Mouse (Mus musculus) megakaryocyte progenitor cell, adult 5-6 weeks (primary cell): ENCODE results near the gene Apoa4. TPM values are rescaled to one million over a fixed set of nuclear protein-coding genes. Genes with fewer than 3 reads are reported as not detected.
A peak's percentile ranks its signal among the peaks of the same experiment; 100 is the strongest.

Source experiments
- ATAC-seq: replicated peaks from 2 replicates; pipeline ENCODE4 v1.8.0; 2016; ENCODE audit warnings: mild to moderate bottlenecking, moderate TSS enrichment, inconsistent platforms; ENCODE audit not compliant: poor library complexity
- total RNA-seq, 2 experiments: library from RNA; stranded (forward) in 1 of 2; stranded (reverse) in 1 of 2; fragments of 157-497, 149-512 nt in 1 of 2; fragments of 200-1000 nt in 1 of 2; gene quantifications; 2 replicates each; pipeline versions ENCODE4 v1.2.3 to v1.2.4; 2015 to 2017

The Apoa4 gene
- total RNA-seq, 2 experiments from 2014 or later = not detected

DNA sequence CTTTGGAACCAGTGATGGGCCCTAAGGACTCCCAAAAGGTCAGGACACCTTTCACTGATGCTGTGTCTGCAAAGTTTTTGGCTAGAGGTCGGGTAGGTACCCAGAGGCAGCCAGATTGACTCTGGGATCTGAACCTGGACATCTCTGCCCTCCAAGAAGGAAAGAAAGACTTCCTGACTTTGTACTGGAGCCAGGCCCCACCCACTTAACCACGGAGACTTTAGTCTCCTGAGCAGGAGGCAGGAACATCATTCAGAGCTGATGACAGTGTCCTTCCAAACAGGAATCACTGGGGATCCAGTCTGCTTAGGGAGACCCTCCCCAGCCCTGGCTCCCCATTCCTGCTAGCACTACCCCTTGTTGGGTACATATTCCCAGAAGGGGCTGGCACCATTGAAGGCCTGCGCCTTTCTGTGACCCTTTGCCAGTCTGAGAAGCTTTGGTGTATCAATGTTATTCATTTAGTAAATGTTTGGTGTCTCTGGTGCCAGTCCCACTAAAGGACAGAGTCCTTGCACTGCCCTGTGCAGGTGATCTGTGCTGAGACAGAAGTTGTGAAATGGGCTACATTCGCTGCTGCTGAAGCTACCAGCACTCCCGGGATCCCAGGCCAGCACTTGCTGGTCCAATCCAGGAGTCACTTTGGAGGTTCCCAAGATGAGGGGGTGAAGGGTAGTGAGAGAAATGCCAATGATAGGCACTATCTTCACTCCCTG lies 15.4 kb upstream of the Apoa4 start:
- no peak for ATAC-seq

GRCm38 (mm10) chr9:46227064-46227614 lies 13.4 kb upstream of the Apoa4 start:
- ATAC-seq = no peak

DNA sequence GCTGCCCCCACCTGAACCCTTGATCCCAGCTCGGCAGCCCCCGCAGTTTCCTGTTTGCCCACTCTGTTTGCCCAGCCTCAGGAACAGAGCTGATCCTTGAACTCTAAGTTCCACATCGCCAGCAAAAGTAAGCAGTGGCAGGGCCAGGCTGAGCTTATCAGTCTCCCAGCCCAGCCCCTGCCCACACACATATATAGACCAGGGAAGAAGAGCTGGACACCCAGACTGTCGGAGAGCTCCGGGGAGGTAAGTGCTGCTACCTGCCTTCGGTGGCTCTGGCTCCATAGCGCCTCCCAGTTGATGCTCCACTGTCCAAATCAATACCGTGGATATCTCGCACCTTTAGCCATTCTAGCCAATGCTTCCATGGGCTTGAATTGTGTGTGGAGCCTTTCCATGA lies 12.0 kb upstream of the Apoa4 start, which contains the start of gene Apoa1:
TSS of gene Apoa1 (plus strand) at position 90 of the 400 bp plus-strand sequence.
- ATAC-seq = no peak

DNA sequence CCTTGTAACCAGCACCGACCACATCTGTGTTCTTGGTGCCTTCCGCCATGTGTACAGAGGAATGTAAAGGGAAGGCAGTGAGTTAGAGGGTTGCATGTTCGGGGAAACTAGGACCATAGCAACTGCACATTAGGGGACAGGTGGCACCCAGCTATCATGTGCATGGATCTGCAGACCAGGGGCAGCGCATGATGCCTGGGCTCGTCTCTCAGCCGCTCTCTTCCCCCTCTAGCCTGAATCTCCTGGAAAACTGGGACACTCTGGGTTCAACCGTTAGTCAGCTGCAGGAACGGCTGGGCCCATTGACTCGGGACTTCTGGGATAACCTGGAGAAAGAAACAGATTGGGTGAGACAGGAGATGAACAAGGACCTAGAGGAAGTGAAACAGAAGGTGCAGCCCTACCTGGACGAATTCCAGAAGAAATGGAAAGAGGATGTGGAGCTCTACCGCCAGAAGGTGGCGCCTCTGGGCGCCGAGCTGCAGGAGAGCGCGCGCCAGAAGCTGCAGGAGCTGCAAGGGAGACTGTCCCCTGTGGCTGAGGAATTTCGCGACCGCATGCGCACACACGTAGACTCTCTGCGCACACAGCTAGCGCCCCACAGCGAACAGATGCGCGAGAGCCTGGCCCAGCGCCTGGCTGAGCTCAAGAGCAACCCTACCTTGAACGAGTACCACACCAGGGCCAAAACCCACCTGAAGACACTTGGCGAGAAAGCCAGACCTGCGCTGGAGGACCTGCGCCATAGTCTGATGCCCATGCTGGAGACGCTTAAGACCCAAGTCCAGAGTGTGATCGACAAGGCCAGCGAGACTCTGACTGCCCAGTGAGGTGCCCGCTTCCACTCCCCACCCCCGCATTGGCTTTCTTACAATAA lies 10.7 kb upstream of the Apoa4 start:
- ATAC-seq = peak; percentile 97

- ATAC-seq = no peak
These were observed 10.0 kb upstream of the Apoa4 start for GRCm38 (mm10) chr9:46230450-46230975.

- no peak for ATAC-seq
These were observed 5.3 kb upstream of the Apoa4 start for GRCm38 (mm10) chr9:46235196-46235595.

DNA sequence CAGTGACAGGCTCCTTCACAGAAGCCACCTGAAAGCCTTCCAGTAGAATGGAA lies 5.1 kb upstream of the Apoa4 start, which contains the start of gene Apoc3:
TSS of gene Apoc3 (minus strand) at position 41 of the 53 bp plus-strand sequence.
- no peak for ATAC-seq

- ATAC-seq = no peak
These were observed 4.8 kb upstream of the Apoa4 start for GRCm38 (mm10) chr9:46235649-46236048.

GRCm38 (mm10) chr9:46238850-46239249 lies 1.6 kb upstream of the Apoa4 start:
- no peak for ATAC-seq

- no peak for ATAC-seq
These were observed 1.3 kb downstream of the Apoa4 start for GRCm38 (mm10) chr9:46241818-46242217.

- ATAC-seq = no peak
These were observed 2.6 kb downstream of the Apoa4 start for GRCm38 (mm10) chr9:46243122-46243521.

- ATAC-seq = no peak
These were observed 3.1 kb downstream of the Apoa4 start for GRCm38 (mm10) chr9:46243584-46243983.

- peak; percentile 96 for ATAC-seq
These were observed 6.3 kb downstream of the Apoa4 start for GRCm38 (mm10) chr9:46246752-46247324.

GRCm38 (mm10) chr9:46256177-46256576 lies 15.7 kb downstream of the Apoa4 start:
- no peak for ATAC-seq

- ATAC-seq = peak; percentile 41; the same call in 1 of the 2 replicates
These were observed 16.3 kb downstream of the Apoa4 start for GRCm38 (mm10) chr9:46256658-46257385.

GRCm38 (mm10) chr9:46257546-46257945 lies 17.1 kb downstream of the Apoa4 start:
- ATAC-seq = peak; percentile 95

GRCm38 (mm10) chr9:46259111-46259510 lies 18.6 kb downstream of the Apoa4 start:
- no peak for ATAC-seq

DNA sequence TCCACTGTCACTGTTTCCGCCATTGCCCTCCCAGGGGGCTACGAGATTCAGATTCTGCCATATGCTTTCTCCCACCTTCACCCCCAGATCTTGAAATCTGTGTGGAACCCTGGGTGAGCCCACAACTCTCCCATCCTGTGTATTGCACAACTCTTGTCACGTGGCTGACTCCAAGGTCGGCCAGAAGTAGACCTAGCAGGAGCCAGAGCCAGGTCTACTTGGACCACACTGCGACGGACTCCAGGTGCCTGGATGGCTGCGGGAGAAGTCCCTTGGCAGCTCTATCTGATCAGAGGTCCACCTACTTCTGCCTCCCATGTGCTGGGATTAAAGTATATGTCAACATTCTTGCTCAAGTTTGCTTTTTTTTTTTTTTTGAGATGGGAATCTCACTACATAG lies 20.6 kb downstream of the Apoa4 start:
- no peak for ATAC-seq

DNA sequence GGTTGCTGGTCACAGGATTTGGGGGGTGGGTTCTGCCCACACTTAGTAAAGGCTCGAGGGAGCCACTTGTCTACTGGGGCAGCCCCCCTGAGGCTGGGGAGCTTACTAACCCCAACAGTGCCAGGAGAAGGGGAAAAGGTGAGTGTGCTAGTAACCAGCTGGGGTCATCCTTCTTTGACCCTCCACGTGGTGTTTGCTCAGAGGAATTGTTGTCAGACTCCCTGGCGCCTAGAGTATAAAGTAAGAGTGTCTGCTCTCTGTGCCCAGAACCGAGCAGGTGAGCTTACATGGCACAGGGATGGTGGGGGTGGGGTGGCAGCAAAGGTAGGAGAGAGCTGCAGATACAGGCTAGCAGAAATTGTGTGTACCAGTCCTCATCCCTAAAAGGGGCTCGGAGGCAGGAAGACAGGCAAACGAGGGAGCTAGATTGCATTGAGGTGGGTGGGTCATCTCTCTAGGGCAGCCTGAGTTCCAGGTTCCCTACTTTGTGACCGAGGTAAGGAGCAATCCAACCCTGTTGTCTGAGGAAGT lies 27.9 kb downstream of the Apoa4 start, which contains the start of gene Apoa5:
TSS of gene Apoa5 (plus strand) at position 291 of the 531 bp plus-strand sequence.
- no peak for ATAC-seq

- ATAC-seq = no peak
These were observed 28.6 kb downstream of the Apoa4 start for GRCm38 (mm10) chr9:46269125-46269524.

DNA sequence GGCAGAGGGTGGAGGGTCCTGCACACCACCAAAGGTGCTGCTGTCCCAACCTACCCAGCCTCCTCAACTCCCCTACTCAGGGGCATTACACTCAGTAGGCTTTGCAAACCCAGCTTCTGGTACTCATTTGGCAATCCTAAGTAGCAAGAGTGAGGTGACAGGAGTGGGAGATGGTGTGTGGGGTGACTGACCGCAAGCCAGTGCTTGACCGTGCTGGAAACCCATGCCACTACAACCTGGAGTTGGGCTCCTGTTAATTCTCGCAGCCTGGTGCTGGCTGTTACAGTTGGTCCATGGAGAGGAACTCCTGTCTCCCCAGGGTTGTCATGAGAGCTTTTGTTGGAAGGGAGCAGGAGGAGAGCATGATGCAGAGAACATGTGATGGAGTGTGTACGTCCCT lies 30.3 kb downstream of the Apoa4 start:
- ATAC-seq = no peak
